Mouse (Mus musculus) stomach, embryonic 14.5 days (tissue): ENCODE results near the gene Kifc3. TPM values are rescaled to one million over a fixed set of nuclear protein-coding genes. Genes with fewer than 3 reads are reported as not detected.

Source experiments
- ATAC-seq: fragments of 200-750 bp; cut with Nextera tagmentation; 2 replicates; pipeline ENCODE4 v1.8.0; 2017; ENCODE audit warnings: low read depth, moderate TSS enrichment; ENCODE audit not compliant: insufficient number of reproducible peaks, insufficient read depth, low FRiP score
- H3K27ac ChIP-seq: fragments of 300-500 bp; sonication (generic); 2 replicates; pipeline ENCODE4 v1.5.1; 2014; ENCODE audit warnings: mild to moderate bottlenecking, low read length, moderate library complexity, mixed read lengths
- H3K27me3 ChIP-seq: fragments of 300-500 bp; sonication (generic); 2 replicates; pipeline ENCODE4 v1.6.1; 2014; ENCODE audit warnings: low read length, control low read depth, mixed read lengths; ENCODE audit not compliant: control insufficient read depth, insufficient read depth
- H3K36me3 ChIP-seq: fragments of 300-500 bp; sonication (generic); 2 replicates; pipeline ENCODE4 v1.6.1; 2014; ENCODE audit warnings: mild to moderate bottlenecking, control low read depth, low read length, moderate library complexity, mixed read lengths; ENCODE audit not compliant: control insufficient read depth, insufficient read depth
- H3K4me1 ChIP-seq: fragments of 300-500 bp; sonication (generic); 2 replicates; pipeline ENCODE4 v1.6.1; 2014; ENCODE audit warnings: low read length, control low read depth, mixed read lengths; ENCODE audit not compliant: control insufficient read depth, insufficient read depth
- H3K4me2 ChIP-seq: fragments of 300-500 bp; sonication (generic); replicated peaks from 2 replicates; pipeline ENCODE4 v1.6.1; 2014; ENCODE audit warnings: low read depth, low read length, control low read depth
- H3K4me3 ChIP-seq: fragments of 300-500 bp; sonication (generic); 2 replicates; pipeline ENCODE4 v1.5.1; 2014; ENCODE audit warnings: low read depth, low read length, control low read depth
- H3K9ac ChIP-seq: fragments of 300-500 bp; sonication (generic); replicated peaks from 2 replicates; pipeline ENCODE4 v1.6.1; 2014; ENCODE audit warnings: low read depth, mild to moderate bottlenecking, control low read depth, low read length, moderate library complexity, mixed read lengths
- H3K9me3 ChIP-seq: fragments of 300-500 bp; sonication (generic); 2 replicates; pipeline ENCODE4 v1.6.1; 2016; ENCODE audit warnings: low read depth, low read length, control low read depth; ENCODE audit not compliant: control insufficient read depth
- WGBS: fragments of 180-500 bp; shearing (Covaris S2); extraction: QIAGEN DNeasy Blood & Tissue Kit; methylation state at CpG from one replicate; pipeline ENCODE4 v1.1.7; 2014; 5-methylcytosine and 5-hydroxymethylcytosine counted together
- polyA plus RNA-seq: library from polyadenylated mRNA; unstranded; fragments of >200 nt; fragmentation: Nextera tagmentation; extraction: Ambion mirVana; gene quantifications from 2 replicates; pipeline ENCODE4 v1.2.1, GENCODE M21; 2014

The Kifc3 gene
- polyA plus RNA-seq, 1 experiment from 2014 or later = 9.3 TPM

DNA sequence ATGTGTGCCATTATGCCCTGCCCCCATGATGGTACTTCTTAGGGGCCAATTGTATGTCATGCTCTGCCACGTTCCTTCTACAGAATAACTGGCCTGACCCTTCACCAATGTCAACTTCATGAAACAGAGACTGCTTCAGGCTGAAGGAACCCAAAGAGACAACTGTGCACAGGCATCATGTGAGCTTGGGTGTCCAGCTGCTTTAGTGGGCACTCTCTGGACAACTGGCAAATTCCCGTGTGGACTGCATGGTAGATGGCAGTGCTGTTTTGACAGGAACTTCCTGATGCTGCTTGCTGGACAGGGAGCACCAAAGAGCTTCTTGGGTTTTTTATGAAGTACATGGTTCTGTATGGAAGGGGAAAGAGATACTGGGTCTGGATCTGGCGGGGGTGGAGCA is 43.3 kb downstream of the Kifc3 start:
- 0 out of 2 replicates have a peak, but pooled peaks cover 5% of the 10 kb centered on the region for H3K4me1 ChIP-seq
- no peak overlapping the region for H3K9ac ChIP-seq
- no peaks in the 10 kb centered on the region for H3K36me3 ChIP-seq
- ATAC-seq = no peak
- H3K27ac ChIP-seq = no peak overlapping the region
- no peaks in the 10 kb centered on the region for H3K27me3 ChIP-seq
- no peak overlapping the region for H3K4me2 ChIP-seq
- H3K9me3 ChIP-seq = no peaks in the 10 kb centered on the region
- WGBS = 71% methylated on average over 3 of the region's 3 CpGs
- no peak overlapping the region for H3K4me3 ChIP-seq

DNA sequence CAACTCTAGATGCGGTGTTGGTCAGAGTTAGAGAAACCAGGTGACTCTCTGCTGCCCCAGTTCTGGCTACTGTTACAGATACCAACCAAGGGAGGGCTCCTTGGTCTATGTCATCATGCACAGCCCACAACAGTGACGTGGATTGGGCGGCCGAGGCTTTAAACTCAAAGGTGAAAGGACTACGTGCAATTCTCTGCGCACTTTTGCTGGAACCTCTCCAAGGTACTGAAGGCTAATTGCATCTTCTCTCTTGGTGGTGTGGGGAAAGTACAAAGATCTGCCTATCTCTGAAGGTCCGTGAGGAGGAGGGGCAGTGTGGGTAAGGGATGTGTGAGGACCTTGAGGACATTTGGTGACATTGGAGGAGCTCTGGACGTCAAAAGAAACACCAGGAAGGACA is 44.0 kb downstream of the Kifc3 start:
- H3K9me3 ChIP-seq = no peaks in the 10 kb centered on the region
- no peak for ATAC-seq
- 65% methylated on average over 8 of the region's 8 CpGs for WGBS

GRCm38 (mm10) chr8:95157145-95157544 is 45.5 kb downstream of the Kifc3 start:
- 76% methylated on average over 3 of the region's 3 CpGs for WGBS
- no peak overlapping the region for H3K4me3 ChIP-seq
- no peak for ATAC-seq
- H3K36me3 ChIP-seq = no peaks in the 10 kb centered on the region
- no peaks in the 10 kb centered on the region for H3K27me3 ChIP-seq
- no peaks in the 10 kb centered on the region for H3K9me3 ChIP-seq
- no peak overlapping the region for H3K27ac ChIP-seq
- no peak overlapping the region for H3K9ac ChIP-seq
- H3K4me1 ChIP-seq = 0 out of 2 replicates have a peak, but pooled peaks cover 5% of the 10 kb centered on the region
- no peak overlapping the region for H3K4me2 ChIP-seq

More for the DNA sequence above, 44.0 kb downstream of the Kifc3 start:
- no peaks in the 10 kb centered on the region for H3K36me3 ChIP-seq
- 0 out of 2 replicates have a peak, but pooled peaks cover 5% of the 10 kb centered on the region for H3K4me1 ChIP-seq
- no peak overlapping the region for H3K4me3 ChIP-seq
- H3K9ac ChIP-seq = no peak overlapping the region
- H3K27me3 ChIP-seq = no peaks in the 10 kb centered on the region
- H3K4me2 ChIP-seq = no peak overlapping the region
- H3K27ac ChIP-seq = no peak overlapping the region

GRCm38 (mm10) chr8:95156108-95156507 is 46.5 kb downstream of the Kifc3 start:
- H3K9ac ChIP-seq = no peak overlapping the region
- H3K4me3 ChIP-seq = no peak overlapping the region
- no peak overlapping the region for H3K27ac ChIP-seq
- H3K9me3 ChIP-seq = no peaks in the 10 kb centered on the region
- no peaks in the 10 kb centered on the region for H3K36me3 ChIP-seq
- 0 out of 2 replicates have a peak, but pooled peaks cover 5% of the 10 kb centered on the region for H3K4me1 ChIP-seq
- no peak overlapping the region for H3K4me2 ChIP-seq
- WGBS = 65% methylated on average over 6 of the region's 6 CpGs
- no peak for ATAC-seq
- no peaks in the 10 kb centered on the region for H3K27me3 ChIP-seq

DNA sequence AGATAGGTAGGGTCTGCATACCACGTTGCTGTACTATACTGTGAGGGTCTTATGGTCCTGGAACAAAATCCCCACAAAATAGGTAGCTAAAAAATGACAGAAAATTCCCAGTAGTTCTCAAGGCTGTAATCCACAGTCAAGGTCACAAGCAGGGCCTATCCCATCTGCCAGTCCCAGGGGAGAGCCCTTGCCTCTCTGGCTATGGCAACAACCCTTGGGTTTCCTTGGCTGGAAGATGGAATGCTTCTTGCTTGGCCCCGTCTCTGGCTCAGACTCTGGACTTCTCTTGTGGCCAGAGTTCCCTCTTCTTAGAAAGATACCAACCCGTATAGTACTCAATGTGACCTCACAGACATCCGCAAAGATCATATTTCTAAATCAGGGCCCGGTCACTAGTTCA is 47.3 kb downstream of the Kifc3 start:
- Histone ChIP-seq H3K9me3 (no peaks in the 10 kb centered on the region), H3K4me2 (no peak overlapping the region)

DNA sequence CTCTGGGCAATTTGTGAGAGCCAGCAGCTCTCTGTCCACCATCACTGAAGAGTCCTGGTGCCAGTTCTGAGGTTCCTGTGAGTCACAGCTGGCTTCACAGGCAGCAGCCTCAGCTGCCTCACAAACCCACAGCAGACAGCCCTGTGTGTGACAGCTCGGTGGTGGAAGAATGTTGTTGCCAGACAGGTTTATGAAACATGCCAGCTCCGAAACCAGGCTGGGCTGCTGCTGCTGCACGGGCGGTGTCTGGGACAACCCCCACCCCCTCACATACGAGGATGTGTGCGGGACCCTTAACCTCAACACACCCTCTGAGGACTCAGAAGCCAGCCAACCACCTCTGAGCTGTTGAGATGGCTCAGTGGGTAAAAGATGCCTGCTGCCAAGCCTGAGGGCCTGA is 48.0 kb downstream of the Kifc3 start:
- Histone ChIP-seq H3K4me2 (no peak overlapping the region), H3K27me3 (no peaks in the 10 kb centered on the region), H3K4me3 (no peak overlapping the region), H3K9me3 (no peaks in the 10 kb centered on the region), H3K36me3 (no peaks in the 10 kb centered on the region), H3K27ac (no peak overlapping the region), H3K9ac (no peak overlapping the region), H3K4me1 (0 out of 2 replicates have a peak, but pooled peaks cover 5% of the 10 kb centered on the region)
- ATAC-seq = no peak
- 48% methylated on average over 6 of the region's 6 CpGs for WGBS

More for the DNA sequence above, 47.3 kb downstream of the Kifc3 start:
- H3K27me3 ChIP-seq = no peaks in the 10 kb centered on the region
- 84% methylated on average over 5 of the region's 5 CpGs for WGBS
- H3K9ac ChIP-seq = no peak overlapping the region
- no peak overlapping the region for H3K4me3 ChIP-seq
- no peaks in the 10 kb centered on the region for H3K36me3 ChIP-seq
- no peak overlapping the region for H3K27ac ChIP-seq
- H3K4me1 ChIP-seq = 0 out of 2 replicates have a peak, but pooled peaks cover 5% of the 10 kb centered on the region
- ATAC-seq = no peak

DNA sequence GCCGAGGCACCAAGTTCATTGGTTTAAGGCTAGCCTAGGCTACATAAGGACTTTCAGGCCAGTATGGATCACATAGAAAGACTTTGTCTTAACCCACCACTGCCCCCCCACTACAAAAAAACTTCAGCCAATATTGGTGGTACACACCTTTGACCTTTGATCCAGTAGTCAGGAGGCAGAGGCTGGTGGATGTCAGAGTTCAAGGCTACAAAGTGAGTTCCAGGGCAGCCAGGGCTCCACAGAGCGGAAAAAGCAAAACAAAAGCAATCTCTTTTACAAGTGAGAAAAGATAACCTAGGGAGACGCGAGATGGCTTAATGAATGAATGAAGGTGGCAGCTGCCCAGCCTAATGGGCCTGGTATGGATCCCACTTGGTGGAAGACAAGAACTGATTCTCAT is 48.6 kb downstream of the Kifc3 start:
- H3K9me3 ChIP-seq = no peaks in the 10 kb centered on the region
- ATAC-seq = no peak
- H3K4me1 ChIP-seq = 0 out of 2 replicates have a peak, but pooled peaks cover 5% of the 10 kb centered on the region
- 67% methylated on average over 4 of the region's 4 CpGs for WGBS
- H3K27me3 ChIP-seq = no peaks in the 10 kb centered on the region
- H3K4me2 ChIP-seq = no peak overlapping the region
- H3K27ac ChIP-seq = no peak overlapping the region
- no peak overlapping the region for H3K9ac ChIP-seq
- H3K4me3 ChIP-seq = no peak overlapping the region
- H3K36me3 ChIP-seq = no peaks in the 10 kb centered on the region

DNA sequence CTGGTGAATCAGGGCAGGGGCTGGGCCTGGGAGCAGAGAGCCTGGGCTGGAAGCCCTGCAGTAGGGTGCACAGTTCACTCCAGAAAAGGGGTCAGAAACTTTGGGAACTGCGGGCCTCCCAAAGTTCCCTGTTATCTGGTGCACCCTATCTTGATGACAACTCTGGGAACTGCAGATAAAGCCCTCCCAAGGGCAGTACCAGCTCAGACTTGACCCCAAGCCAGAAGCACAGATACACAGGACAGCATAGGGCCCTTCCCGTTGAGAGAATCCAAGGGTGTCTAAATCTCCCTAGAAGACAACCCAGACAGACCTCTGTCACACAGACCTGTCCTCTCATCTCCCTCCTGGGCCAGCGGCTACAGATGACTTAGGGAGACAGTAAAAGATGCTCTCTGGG is 52.0 kb downstream of the Kifc3 start:
- 0 out of 2 replicates have a peak, but pooled peaks cover 5% of the 10 kb centered on the region for H3K4me1 ChIP-seq
- H3K4me3 ChIP-seq = no peak overlapping the region
- ATAC-seq = no peak
- no peak overlapping the region for H3K27ac ChIP-seq
- H3K4me2 ChIP-seq = no peak overlapping the region
- no peak overlapping the region for H3K9ac ChIP-seq
- H3K9me3 ChIP-seq = no peaks in the 10 kb centered on the region
- H3K36me3 ChIP-seq = no peaks in the 10 kb centered on the region
- H3K27me3 ChIP-seq = no peaks in the 10 kb centered on the region
- 82% methylated on average over 3 of the region's 3 CpGs for WGBS

DNA sequence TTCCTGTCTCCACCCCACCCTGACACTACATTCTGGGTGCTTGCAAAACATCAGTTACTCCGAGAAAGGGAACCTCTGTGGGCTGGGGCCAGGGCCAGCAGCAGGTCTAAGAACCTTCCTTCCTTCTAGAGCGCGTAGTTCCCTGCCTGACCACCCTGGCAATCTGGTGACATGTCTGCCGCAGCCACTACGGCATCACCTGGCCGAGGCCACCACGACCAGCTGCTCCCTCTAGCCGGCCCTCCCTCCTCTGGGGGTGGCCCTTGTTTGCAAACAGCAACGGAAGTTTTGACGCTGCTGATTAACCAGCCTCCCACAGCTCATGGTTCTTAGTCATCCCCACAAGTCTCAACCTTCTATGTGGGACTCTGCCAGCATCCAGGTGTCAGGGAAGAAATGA is 53.2 kb downstream of the Kifc3 start:
- H3K4me3 ChIP-seq = no peak overlapping the region
- WGBS = 41% methylated on average over 10 of the region's 10 CpGs
- H3K9me3 ChIP-seq = no peaks in the 10 kb centered on the region
- no peak overlapping the region for H3K4me2 ChIP-seq
- H3K4me1 ChIP-seq = no peaks in the 10 kb centered on the region
- H3K9ac ChIP-seq = no peak overlapping the region
- no peaks in the 10 kb centered on the region for H3K36me3 ChIP-seq
- no peak overlapping the region for H3K27ac ChIP-seq
- ATAC-seq = no peak
- no peaks in the 10 kb centered on the region for H3K27me3 ChIP-seq
